In genomic region chr6:47319309-47319983, GRCm38 (mm10) we compare ENCODE assay signal across 10 mouse cellular contexts.
DNase-seq lines count a peak whose midpoint lies in the region; ATAC-seq and TF ChIP-seq lines count a peak whose summit lies in the region.
"Had no signal": no experiment of that assay in that cellular context is flagged by ENCODE, and none has a peak within 500 bp of the region (broad histone marks: within the 10 kb centered on the region; RNA-seq: fewer than 3 reads in every experiment).

No protein-coding gene starts in this region.

- WGBS in hindbrain, embryonic 13.5 days, result 12% methylated on average over 5 of the region's 5 CpGs
- WGBS in neural tube, embryonic 13.5 days, result 15% methylated on average over 5 of the region's 5 CpGs

- TF ChIP-seq CTCF in left cerebral cortex, adult 2 months (IDR thresholded peaks at IDR 0.05), result no peak

- H3K4me2 ChIP-seq in hindbrain, embryonic 13.5 days, result peak overlapping the region; percentile 30
- peak overlapping the region; percentile 39 for H3K4me2 ChIP-seq in neural tube, embryonic 13.5 days

- H3K9ac ChIP-seq in hindbrain, embryonic 13.5 days, result no peak overlapping the region
- no peak overlapping the region for H3K9ac ChIP-seq in neural tube, embryonic 13.5 days

- peak; percentile 58 for ATAC-seq in hindbrain, embryonic 13.5 days (ENCODE audit: low FRiP score)
- ATAC-seq in neural tube, embryonic 13.5 days (ENCODE audit: low read depth), result no peak; the same call in 1 of the 2 replicates
- no peak for ATAC-seq in megakaryocyte-erythroid progenitor cell, adult 5-6 weeks (replicated peaks; ENCODE audit: low FRiP score, low TSS enrichment, poor library complexity, severe bottlenecking)
- ATAC-seq: Patski had no signal

- no peaks in the 10 kb centered on the region for H3K9me3 ChIP-seq in hindbrain, embryonic 13.5 days
- no peaks in the 10 kb centered on the region for H3K9me3 ChIP-seq in neural tube, embryonic 13.5 days

- DNase-seq in left cerebral cortex, adult 2 months (ENCODE audit: extremely low spot score in 1 of 2, low spot score in 2 of 2), result no peak
- no peak for DNase-seq in left cerebral cortex, adult 8-10 months (ENCODE audit: low spot score in 2 of 2)
- DNase-seq in embryo, embryonic 10 days (ENCODE audit: low spot score), result peak; percentile 79
- DNase-seq in spleen, postnatal 10 days (ENCODE audit: low spot score in 2 of 2), result no peak
- no peak for DNase-seq in left cerebral cortex, adult 18-20 months (ENCODE audit: low spot score in 2 of 2)
- DNase-seq: thymus, adult 2 months had no signal

- no peaks in the 10 kb centered on the region for H3K36me3 ChIP-seq in hindbrain, embryonic 13.5 days
- H3K36me3 ChIP-seq in neural tube, embryonic 13.5 days, result no peaks in the 10 kb centered on the region

- H3K27ac ChIP-seq in left cerebral cortex, adult 2 months, result peak overlapping the region; percentile 12; the same call in 1 of the 2 replicates
- H3K27ac ChIP-seq in hindbrain, embryonic 13.5 days, result no peak overlapping the region; the same call in 1 of the 2 replicates
- no peak overlapping the region for H3K27ac ChIP-seq in neural tube, embryonic 13.5 days (replicated peaks)

- H3K4me1 ChIP-seq in hindbrain, embryonic 13.5 days (replicated peaks), result peaks cover 19% of the 10 kb centered on the region
- peaks cover 30% of the 10 kb centered on the region for H3K4me1 ChIP-seq in neural tube, embryonic 13.5 days (replicated peaks)

- intact Hi-C loops in left cerebral cortex, adult 2 months (cut with DNase I), result loop anchor here (5.0 to 10.0 kb wide), 4 partner anchors 73 to 318 kb away; no protein-coding TSS in a partner anchor

- no peak overlapping the region for H3K4me3 ChIP-seq in left cerebral cortex, adult 2 months
- no peak overlapping the region; the same call in 1 of the 2 replicates for H3K4me3 ChIP-seq in hindbrain, embryonic 13.5 days
- H3K4me3 ChIP-seq in neural tube, embryonic 13.5 days, result no peak overlapping the region

- no peaks in the 10 kb centered on the region for H3K27me3 ChIP-seq in hindbrain, embryonic 13.5 days
- no peaks in the 10 kb centered on the region for H3K27me3 ChIP-seq in neural tube, embryonic 13.5 days
- H3K27me3 ChIP-seq: Patski had no signal
